Mouse (Mus musculus): ENCODE results near the gene D8Ertd738e.

The D8Ertd738e gene

GRCm38 (mm10) chr8:84249257-84250170, at the start of gene D8Ertd738e:
D8Ertd738e (minus strand) TSS chr8:84249719.
- peak; percentile 98 for DNase-seq (ENCODE audit: low read depth, low spot score)

GRCm38 (mm10) chr8:84297029-84297785, 47.7 kb upstream of the D8Ertd738e start:
- peak; percentile 29 for DNase-seq (ENCODE audit: low read depth, low spot score)

DNA sequence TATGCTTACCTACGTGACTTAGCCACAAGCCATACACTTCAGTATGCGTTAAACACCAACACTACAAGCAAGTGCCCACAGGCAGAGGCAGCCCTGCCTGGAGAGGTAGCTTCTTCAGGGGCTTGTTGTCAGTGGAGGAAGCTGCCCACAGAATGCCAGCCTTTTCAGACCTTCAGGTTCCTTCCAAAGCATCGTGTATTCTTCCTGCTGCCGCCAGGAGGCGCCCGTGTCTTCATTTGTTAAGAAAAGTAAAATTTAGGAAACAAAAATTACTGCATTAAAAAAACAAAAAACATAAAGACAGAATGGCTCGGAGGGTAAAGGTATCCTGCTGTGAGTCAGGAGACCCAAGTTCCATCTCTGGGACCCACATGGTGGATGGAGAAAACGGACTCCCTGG, 42.2 kb upstream of the D8Ertd738e start:
- peak; percentile 93 for DNase-seq (ENCODE audit: low read depth, low spot score)

GRCm38 (mm10) chr8:84291086-84291485, 41.6 kb upstream of the D8Ertd738e start:
- DNase-seq (ENCODE audit: low read depth, low spot score), result peak; percentile 88

DNA sequence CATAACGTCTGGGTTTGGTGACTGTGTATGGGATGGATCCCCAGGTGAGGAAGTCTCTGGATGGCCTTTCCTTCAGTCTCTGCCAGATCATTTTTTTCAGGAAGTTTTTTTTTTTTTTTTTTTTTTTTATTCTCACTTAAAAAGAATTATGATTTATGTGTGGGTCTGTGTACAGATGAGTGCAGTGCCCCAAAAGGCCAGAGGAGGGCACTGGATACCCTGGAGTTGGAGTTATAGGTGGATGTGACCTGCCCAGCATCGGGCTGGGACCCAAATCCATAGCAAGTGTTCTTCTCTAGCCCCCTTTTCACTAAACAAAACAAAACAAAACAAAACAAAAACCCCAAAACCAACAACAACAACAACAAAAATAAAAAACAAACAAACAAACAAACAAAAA, 39.4 kb upstream of the D8Ertd738e start:
- DNase-seq (ENCODE audit: low read depth, low spot score), result peak; percentile 39

DNA sequence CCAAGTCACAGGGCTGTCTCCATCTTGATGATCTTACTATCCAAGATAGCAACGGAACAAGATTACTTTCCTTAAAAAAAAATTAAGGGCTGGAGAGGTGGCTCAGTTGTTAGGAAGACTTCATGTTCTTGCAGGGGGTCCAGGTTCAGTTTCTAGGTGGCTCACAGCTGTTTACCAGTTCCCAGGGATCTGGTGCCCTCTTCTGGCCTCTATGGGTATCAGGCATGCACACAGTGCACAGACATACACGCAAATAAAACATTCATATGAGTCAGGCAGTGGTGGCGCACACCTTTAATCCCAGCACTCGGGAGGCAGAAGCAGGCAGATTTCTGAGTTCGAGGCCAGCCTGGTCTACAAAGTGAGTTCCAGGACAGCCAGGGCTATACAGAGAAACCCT, 36.1 kb upstream of the D8Ertd738e start:
- DNase-seq (ENCODE audit: low read depth, low spot score), result peak; percentile 58

GRCm38 (mm10) chr8:84284608-84285063, 35.1 kb upstream of the D8Ertd738e start:
- DNase-seq (ENCODE audit: low read depth, low spot score), result peak; percentile 72

DNA sequence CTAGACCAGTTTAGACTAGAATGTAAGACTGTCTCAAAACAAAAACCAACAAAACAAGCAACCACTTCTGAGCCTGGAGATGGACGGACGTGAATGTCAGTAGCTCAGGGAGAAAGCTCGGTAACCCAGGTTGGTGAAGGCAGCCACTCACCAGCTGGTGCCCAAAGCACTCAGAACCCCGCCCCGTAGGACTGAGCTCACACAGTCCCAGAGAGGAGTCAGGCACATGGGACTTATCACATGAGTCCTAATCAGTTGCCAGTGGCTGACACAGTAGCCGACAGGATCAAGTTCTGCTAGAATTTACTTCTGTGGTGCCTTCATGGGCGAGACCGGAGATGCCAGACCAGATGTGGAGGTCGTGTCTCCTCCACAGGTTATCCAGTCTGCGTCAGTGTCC, 31.3 kb upstream of the D8Ertd738e start:
- no peak for DNase-seq (ENCODE audit: low read depth, low spot score)

DNA sequence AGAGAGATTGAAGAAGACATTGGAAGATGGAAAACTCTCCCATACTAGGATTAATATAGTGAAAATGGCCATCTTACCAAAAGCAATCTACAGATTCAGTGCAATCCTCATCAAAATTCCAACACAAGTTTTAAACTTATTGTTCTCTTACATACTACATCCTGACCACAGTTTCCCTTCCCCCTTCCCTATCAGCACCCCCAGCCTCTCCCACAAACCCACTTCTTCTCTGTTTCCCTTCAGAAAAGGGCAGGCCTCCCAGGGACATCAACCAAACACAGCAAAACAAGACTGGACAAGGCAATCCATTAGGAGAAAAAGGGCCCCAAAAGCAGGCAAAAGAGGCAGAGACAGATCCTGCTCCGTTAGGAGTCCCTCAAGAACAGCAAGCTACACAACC, 26.9 kb upstream of the D8Ertd738e start:
- DNase-seq (ENCODE audit: low read depth, low spot score), result no peak

DNA sequence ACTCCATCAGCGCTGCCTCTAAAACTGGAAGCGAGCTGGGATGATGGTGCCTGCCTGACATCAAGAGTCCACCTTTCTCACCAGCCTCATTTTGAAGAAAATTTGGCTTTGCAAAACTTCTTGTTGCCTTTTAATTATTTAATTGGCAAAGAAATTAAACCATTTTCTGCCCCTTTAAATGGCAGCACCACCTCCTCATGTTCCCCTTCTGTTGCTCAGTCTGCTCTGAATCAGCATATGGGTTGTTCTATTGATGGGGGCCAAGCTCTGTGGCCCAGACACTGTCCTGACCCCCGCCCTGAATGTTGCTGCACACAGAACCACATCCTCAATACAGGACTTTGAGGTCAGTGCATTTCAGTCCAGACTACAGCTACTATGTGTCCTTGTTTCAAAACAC, 24.4 kb upstream of the D8Ertd738e start:
- no peak for DNase-seq (ENCODE audit: low read depth, low spot score)

DNA sequence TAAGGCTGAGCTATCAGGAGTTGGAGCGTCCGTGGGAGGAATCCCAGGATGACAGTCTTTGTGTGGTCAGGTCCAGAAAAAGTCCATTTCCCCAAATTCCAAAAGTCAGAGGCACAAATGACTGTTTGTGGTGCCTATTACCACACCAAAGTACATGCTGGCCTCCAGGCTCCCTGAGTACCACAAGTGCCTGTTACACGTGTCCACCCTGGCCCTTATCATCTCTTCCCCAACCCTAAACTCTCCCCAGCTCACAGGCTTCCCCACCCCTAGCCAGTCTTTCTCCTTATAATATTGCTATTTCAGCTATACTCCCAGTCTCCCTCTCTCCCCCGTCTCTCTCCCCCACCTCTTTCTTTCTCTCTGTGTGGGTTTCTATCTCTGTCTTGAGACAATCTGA, 22.8 kb upstream of the D8Ertd738e start:
- no peak for DNase-seq (ENCODE audit: low read depth, low spot score)

- peak; percentile 100 for DNase-seq (ENCODE audit: low read depth, low spot score)
Observed at GRCm38 (mm10) chr8:84269950-84270773, 20.6 kb upstream of the D8Ertd738e start, which contains the start of gene Ccdc130. Ccdc130 (minus strand) TSS chr8:84270380.

DNA sequence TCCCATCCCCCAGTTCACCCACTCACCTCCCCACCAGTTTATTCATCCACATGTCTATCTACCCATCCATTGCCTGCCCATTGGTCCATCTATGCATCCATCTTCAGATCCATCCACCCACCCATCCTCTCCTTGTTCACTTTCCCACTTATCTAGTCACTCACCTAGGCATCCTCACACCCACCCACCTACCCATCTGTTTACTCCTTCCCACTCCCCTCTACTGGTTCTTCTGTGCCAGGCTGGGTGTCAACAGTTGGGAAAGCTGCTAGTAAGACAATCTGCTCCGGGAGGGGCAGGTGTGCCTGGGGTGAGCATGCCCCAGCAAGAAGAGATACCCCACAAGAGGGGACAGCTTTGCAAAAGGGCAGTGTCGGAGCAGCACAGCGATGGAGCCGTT, 11.6 kb upstream of the D8Ertd738e start:
- peak; percentile 79 for DNase-seq (ENCODE audit: low read depth, low spot score)

GRCm38 (mm10) chr8:84256822-84257610, 7.5 kb upstream of the D8Ertd738e start, which contains the start of gene Mri1:
Mri1 (minus strand) TSS chr8:84257326.
- DNase-seq (ENCODE audit: low read depth, low spot score), result peak; percentile 95

DNA sequence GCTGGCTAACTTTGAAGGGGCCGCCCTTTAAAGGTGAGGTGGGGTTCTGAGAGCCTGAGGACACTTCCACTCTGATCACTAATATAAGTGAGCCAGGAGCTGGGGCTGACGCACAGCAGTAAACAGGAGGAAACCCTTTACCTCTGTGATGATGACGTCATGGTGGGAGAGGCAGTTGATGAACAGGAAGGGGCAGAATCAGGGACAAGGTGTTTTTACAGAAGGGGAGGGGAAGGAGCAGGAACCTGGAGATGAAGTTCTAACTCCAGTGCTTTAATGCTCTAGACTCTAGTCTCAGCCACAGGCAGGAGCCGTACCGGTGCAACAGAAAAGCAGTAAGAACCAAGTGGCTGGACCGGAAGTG, 6.9 kb upstream of the D8Ertd738e start:
- peak; percentile 71 for DNase-seq (ENCODE audit: low read depth, low spot score)

DNA sequence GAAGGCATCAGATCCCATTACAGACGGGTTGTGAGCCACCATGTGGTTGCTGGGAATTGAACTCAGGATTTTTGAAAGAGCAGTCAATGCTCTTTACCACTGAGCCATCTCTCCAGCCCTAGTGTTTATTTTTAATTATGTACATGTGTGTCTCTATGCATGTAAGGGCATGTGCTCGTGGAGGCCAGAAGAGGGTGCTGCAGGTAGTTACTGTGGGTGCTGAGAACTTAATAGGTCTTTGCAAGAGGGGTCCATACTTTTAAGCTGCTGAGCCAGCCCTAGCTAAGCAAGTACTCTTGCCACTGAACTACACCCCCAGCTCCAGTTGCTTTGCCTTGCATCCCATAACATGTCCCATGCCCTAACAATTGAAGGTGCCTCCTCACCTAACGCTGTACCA, 6.3 kb upstream of the D8Ertd738e start:
- DNase-seq (ENCODE audit: low read depth, low spot score), result no peak

GRCm38 (mm10) chr8:84241821-84242220, 7.7 kb downstream of the D8Ertd738e start:
- no peak for DNase-seq (ENCODE audit: low read depth, low spot score)

DNA sequence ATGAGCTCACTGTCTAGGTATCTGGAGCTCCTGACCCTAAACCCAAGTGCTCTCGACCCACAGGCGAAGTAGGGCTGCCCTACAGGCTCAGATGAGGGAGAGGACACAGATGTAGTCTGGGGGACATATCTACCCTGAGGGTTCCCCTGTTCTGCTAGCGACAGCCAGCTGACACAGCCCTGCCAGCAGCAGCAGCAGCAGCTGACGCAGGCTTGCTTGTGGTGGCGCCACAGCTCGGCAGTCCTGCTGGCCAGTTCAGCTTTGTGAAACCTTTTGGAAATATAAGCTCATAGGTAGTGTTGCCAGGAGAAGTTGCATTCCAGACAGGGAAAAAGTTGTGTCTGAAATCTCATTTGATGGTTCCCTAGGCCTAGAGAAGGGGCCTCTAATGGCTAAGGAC, 8.4 kb downstream of the D8Ertd738e start:
- DNase-seq (ENCODE audit: low read depth, low spot score), result no peak

DNA sequence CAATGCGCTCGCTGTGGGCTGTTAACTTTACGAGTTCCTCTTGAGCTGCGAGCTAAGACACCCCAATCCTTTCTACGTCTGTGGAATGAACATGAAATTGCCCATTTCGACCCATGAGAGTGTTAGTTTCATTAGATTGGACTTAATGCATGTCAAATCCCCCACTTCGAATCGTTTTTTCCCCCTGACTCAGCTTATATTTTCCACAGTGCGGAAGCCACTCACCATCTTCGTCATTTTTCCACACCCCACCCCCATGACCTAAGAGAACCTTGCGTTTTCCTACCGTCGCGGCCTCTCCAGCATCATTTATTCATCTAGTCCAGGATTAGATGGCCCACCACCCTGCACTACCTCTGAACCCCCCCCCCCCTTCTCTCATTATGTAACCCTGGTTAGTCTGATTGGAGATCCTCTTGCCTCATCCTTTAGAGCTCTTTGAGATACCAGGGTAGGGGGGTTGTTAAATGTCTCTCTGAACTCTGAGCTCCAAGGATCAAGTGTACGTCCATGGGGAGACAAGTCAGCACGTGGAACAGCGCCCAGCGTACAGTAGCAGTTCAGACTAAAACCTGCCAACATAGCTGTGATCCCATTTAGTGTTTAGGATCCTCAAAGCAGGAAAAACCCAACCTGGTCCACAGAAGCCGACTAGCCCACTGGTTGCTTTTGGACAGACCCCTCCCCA, 11.8 kb downstream of the D8Ertd738e start:
- no peak for DNase-seq (ENCODE audit: low read depth, low spot score)

- DNase-seq (ENCODE audit: low read depth, low spot score), result peak; percentile 100
Observed at GRCm38 (mm10) chr8:84236998-84237473, 12.5 kb downstream of the D8Ertd738e start, which contains the start of gene Zswim4. Zswim4 (minus strand) TSS chr8:84237055.

Measured in brain, adult 2 months (tissue).